Mouse (Mus musculus): ENCODE measurements around the gene Arl4c. TPM values are rescaled to one million over a fixed set of nuclear protein-coding genes. Genes with fewer than 3 reads are reported as not detected.

Arl4c gene
- total RNA-seq, 4 experiments from 2014 or later = 17.6 to 19.9 (median 18.2) TPM

DNA sequence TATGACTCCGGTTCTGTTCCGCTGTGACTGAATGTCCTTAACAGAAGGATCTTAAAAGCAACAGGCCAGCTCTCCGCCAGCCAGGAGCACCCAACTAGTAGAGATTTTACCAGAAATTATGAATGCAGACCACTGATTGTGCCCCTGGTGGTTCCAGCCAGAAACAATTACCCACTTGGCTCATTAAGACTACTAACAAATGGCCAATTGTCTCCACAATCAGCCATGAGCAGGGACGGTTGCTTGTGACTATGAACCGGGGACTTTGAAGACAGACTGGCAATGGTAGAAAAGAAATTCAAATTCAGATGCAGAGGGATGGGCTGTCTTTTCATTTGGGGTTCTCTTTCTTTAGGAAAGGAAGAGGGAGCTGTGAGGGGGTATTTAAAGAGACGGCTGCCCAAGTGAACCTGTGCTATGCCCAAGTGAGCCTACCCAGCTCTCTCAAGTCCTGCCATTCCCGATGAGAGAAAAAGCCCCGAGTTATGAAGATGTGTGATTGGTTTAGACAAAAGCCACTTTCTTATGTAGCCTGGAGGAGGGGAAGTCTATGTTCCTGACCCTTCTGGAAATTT is 78.4 kb downstream of the Arl4c start:
- DNase-seq = no peak

Other genes with a start within 250 kb of the Arl4c start
- gene Glrp1, start 192.2 kb downstream of the Arl4c start, total RNA-seq (2022) = not detected